Mouse (Mus musculus) liver, embryonic 14.5 days (tissue): ENCODE results near the gene Avpr1a. TPM values are rescaled to one million over a fixed set of nuclear protein-coding genes. Genes with fewer than 3 reads are reported as not detected.

Experiments used
- ATAC-seq: fragments of 200-750 bp; cut with Nextera tagmentation; 2 replicates; pipeline ENCODE4 v1.8.0; 2017; ENCODE audit warnings: moderate number of reproducible peaks, mild to moderate bottlenecking, moderate library complexity; ENCODE audit not compliant: insufficient read depth
- DNase-seq, 3 experiments: peaks; one replicate each; pipeline ENCODE4 v3.0.0-alpha.2; 2012 to 2013; ENCODE audit warnings: low read depth in 3 of 3, low spot score in 3 of 3
- H3K27ac ChIP-seq: fragments of 300-500 bp; sonication (generic); 2 replicates; pipeline ENCODE4 v1.5.1; 2014; ENCODE audit warnings: moderate library complexity, mild to moderate bottlenecking, control low read depth, inconsistent platforms
- H3K27me3 ChIP-seq: fragments of 300-500 bp; sonication (generic); 2 replicates; pipeline ENCODE4 v1.6.1; 2014; ENCODE audit warnings: mild to moderate bottlenecking, low read length, moderate library complexity; ENCODE audit not compliant: control insufficient read depth, insufficient read depth
- H3K36me3 ChIP-seq: fragments of 300-500 bp; sonication (generic); replicated peaks from 2 replicates; pipeline ENCODE4 v1.6.1; 2014; ENCODE audit warnings: low read depth; ENCODE audit not compliant: control insufficient read depth, insufficient read depth
- H3K4me1 ChIP-seq, 2 experiments: fragments of 200-500 bp in 1 of 2; fragments of 300-500 bp in 1 of 2; sonication (generic) in 1 of 2; replicated peaks; 2 replicates each; pipeline ENCODE4 v1.6.1; 2012 to 2014; ENCODE audit warnings: antibody characterized with exemption in 1 of 2, inconsistent platforms in 1 of 2, low read length in 1 of 2; ENCODE audit not compliant: control insufficient read depth in 2 of 2, insufficient read depth in 2 of 2
- H3K4me2 ChIP-seq: fragments of 300-500 bp; sonication (generic); 2 replicates; pipeline ENCODE4 v1.6.1; 2014; ENCODE audit warnings: low read depth, mild to moderate bottlenecking, control low read depth, moderate library complexity
- H3K4me3 ChIP-seq, 2 experiments: fragments of 200-500 bp in 1 of 2; fragments of 300-500 bp in 1 of 2; sonication (generic) in 1 of 2; 2 replicates each; pipeline ENCODE4 v1.5.1; 2012 to 2014; ENCODE audit warnings: low read depth in 2 of 2, low read length in 2 of 2, mild to moderate bottlenecking in 2 of 2, control low read depth in 1 of 2, inconsistent platforms in 1 of 2, moderate library complexity in 1 of 2; ENCODE audit not compliant: insufficient read depth in 1 of 2
- H3K9ac ChIP-seq: fragments of 300-500 bp; sonication (generic); replicated peaks from 2 replicates; pipeline ENCODE4 v1.6.1; 2014; ENCODE audit warnings: mild to moderate bottlenecking, control low read depth, moderate library complexity
- H3K9me3 ChIP-seq: fragments of 300-500 bp; sonication (generic); 2 replicates; pipeline ENCODE4 v1.6.1; 2016; ENCODE audit warnings: low read length, mixed read lengths; ENCODE audit not compliant: control insufficient read depth
- CTCF ChIP-seq: IDR thresholded peaks from 2 replicates; pipeline ENCODE4 v1.5.1; 2016; ENCODE audit warnings: antibody characterized with exemption, low read depth, control low read depth
- EP300 ChIP-seq: IDR thresholded peaks from 2 replicates; pipeline ENCODE4 v1.6.1; 2016; ENCODE audit warnings: antibody characterized with exemption, low read depth
- WGBS: fragments of 180-500 bp; shearing (Covaris S2); extraction: QIAGEN DNeasy Blood & Tissue Kit; methylation state at CpG from one replicate; pipeline ENCODE4 v1.1.7; 2014; ENCODE audit not compliant: insufficient replicate concordance; 5-methylcytosine and 5-hydroxymethylcytosine counted together
- polyA plus RNA-seq, 2 experiments: library from polyadenylated mRNA; depleted of rRNA in 1 of 2; stranded (reverse) in 1 of 2; unstranded in 1 of 2; fragments of >200 nt; fragmentation: Nextera tagmentation in 1 of 2; extraction: Ambion mirVana in 1 of 2; gene quantifications; 2 replicates each; pipeline versions ENCODE4 v1.2.1 to v1.2.3; 2012 to 2014

The Avpr1a gene
- polyA plus RNA-seq (2012; rRNA removed) (1.7 and 1.8 TPM in 2 replicates), polyA plus RNA-seq (2014; fragmentation: Nextera tagmentation; extraction: Ambion mirVana) (3.1 and 3.3 TPM in 2 replicates)

DNA sequence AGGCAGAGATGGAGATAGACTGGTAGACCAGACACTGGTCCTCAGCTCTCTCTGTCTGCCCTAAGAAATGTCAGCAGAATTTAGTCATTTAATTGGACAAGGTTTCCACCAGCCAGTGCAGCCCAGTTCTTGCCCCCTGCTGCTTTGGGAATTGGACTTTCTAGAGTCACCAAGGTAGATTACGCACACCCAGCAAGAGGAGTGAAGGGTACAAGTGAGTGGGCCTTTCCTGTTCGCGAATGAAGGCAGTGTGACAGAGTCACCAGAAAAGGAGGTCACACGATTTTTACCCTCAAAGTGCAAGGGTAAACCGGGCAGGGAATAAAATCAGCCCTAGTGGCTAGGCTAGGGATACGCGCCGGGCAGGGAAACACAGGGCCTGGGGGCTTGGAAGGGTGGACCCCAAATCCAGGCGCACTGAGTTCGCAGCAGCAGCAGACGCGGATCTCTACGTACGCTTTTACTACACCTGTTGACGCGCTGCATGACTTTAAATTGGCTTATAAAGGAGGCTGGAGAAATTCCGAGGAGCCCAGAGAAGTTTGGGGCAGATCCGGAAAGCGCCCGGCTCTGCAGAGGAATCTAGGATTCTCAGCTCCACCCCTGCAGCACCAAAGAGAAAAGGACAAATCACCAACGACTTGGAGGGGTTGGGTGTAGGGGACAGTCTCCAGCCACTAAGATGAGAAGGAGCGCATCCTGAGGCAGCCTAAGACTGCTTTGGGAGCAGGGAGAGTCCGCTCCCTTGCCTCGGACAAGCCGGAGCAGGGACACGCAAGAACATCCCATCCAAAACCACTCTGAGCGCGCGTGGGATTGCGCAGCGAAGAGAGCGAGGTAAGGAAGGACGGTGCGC lies at the start of gene Avpr1a:
Gene Avpr1a, plus strand, starts transcription at position 639 of the 856 bp plus-strand sequence.
- H3K4me3 ChIP-seq: peak within 1 kb of the TSS; percentile 40 to 44
- peaks cover 19% of the 10 kb centered on the region for H3K27me3 ChIP-seq
- no peak for TF ChIP-seq CTCF
- H3K4me2 ChIP-seq: peak within 1 kb of the TSS; percentile 52
- no peak within 1 kb of the TSS for H3K27ac ChIP-seq
- 8% methylated on average over 34 of the region's 34 CpGs for WGBS
- no peaks in the 10 kb centered on the region for H3K36me3 ChIP-seq
- H3K9ac ChIP-seq: no peak within 1 kb of the TSS
- no peak for DNase-seq
- no peaks in the 10 kb centered on the region for H3K4me1 ChIP-seq
- ATAC-seq: no peak
- no peaks in the 10 kb centered on the region for H3K9me3 ChIP-seq

GRCm38 (mm10) chr10:122402270-122402669 lies 46.0 kb upstream of the Avpr1a start:
- Histone ChIP-seq H3K9ac (no peak overlapping the region), H3K4me1 (no peaks in the 10 kb centered on the region), H3K27ac (no peak overlapping the region), H3K9me3 (no peaks in the 10 kb centered on the region), H3K4me2 (no peak overlapping the region), H3K27me3 (no peaks in the 10 kb centered on the region), H3K4me3 (no peak overlapping the region), H3K36me3 (no peaks in the 10 kb centered on the region)
- no peak for ATAC-seq
- WGBS: 20% methylated on average over 1 of the region's 1 CpGs
- no peak for DNase-seq
- TF ChIP-seq CTCF (no peak), EP300 (no peak)

- no peak for ATAC-seq
- Histone ChIP-seq H3K27me3 (no peaks in the 10 kb centered on the region), H3K4me1 (no peaks in the 10 kb centered on the region), H3K27ac (no peak overlapping the region), H3K9ac (no peak overlapping the region), H3K36me3 (no peaks in the 10 kb centered on the region), H3K9me3 (no peaks in the 10 kb centered on the region), H3K4me2 (no peak overlapping the region), H3K4me3 (no peak overlapping the region)
- no peak for DNase-seq
- 74% methylated on average over 6 of the region's 6 CpGs for WGBS
- TF ChIP-seq CTCF: no peak
- no peak for TF ChIP-seq EP300
These were observed 42.0 kb upstream of the Avpr1a start for GRCm38 (mm10) chr10:122406333-122406732.

GRCm38 (mm10) chr10:122408697-122409409 lies 39.4 kb upstream of the Avpr1a start:
- no peaks in the 10 kb centered on the region for H3K27me3 ChIP-seq
- DNase-seq: no peak

GRCm38 (mm10) chr10:122410791-122411190 lies 37.5 kb upstream of the Avpr1a start:
- WGBS: 32% methylated on average over 2 of the region's 2 CpGs
- H3K36me3 ChIP-seq: no peaks in the 10 kb centered on the region
- H3K27me3 ChIP-seq: no peaks in the 10 kb centered on the region
- TF ChIP-seq EP300 (no peak), CTCF (no peak)
- H3K9ac ChIP-seq: no peak overlapping the region
- no peaks in the 10 kb centered on the region for H3K4me1 ChIP-seq
- no peaks in the 10 kb centered on the region for H3K9me3 ChIP-seq
- no peak overlapping the region for H3K27ac ChIP-seq
- no peak overlapping the region for H3K4me3 ChIP-seq
- ATAC-seq: no peak
- no peak for DNase-seq
- H3K4me2 ChIP-seq: no peak overlapping the region

More at GRCm38 (mm10) chr10:122408697-122409409, 39.4 kb upstream of the Avpr1a start:
- Histone ChIP-seq H3K27ac (no peak overlapping the region), H3K4me2 (no peak overlapping the region), H3K36me3 (no peaks in the 10 kb centered on the region), H3K9ac (no peak overlapping the region), H3K4me1 (no peaks in the 10 kb centered on the region), H3K9me3 (no peaks in the 10 kb centered on the region), H3K4me3 (no peak overlapping the region)
- no peak for TF ChIP-seq EP300
- no peak for TF ChIP-seq CTCF
- 57% methylated on average over 7 of the region's 7 CpGs for WGBS
- no peak for ATAC-seq
